Mouse (Mus musculus): Measurements from ENCODE around the gene Olfr317.
"Not testable (repeated sequence)": the region's sequence is repeated elsewhere in the genome, so short reads cannot be mapped to it uniquely, and the experiment has no call there.

The Olfr317 gene

DNA sequence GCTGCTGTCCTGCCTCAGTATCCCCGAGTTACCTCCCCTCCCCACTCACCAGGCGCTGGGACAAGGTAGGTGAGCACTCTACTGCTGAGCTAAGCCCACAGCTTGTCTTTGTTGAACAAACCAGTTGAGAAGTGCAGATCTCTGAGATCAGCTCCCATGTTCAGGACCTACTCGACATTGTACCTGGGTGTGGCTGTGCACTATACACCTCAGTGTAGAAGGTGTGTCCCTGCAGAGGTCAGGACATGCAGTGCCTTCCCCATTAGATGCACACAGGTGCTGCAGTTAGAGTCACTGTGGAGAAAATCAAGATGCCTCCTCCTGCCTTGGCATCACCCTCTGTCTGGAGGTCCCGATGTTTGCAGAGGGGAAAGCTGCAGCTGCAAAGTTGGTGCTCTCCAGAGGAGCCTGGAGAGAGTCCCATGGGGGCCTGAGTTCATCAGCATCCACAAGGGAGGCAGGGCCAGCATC is at the start of gene Olfr317:
Gene Olfr317 (minus strand): TSS at position 421 of the 471 bp plus-strand sequence.
- DNase-seq: no peak

DNA sequence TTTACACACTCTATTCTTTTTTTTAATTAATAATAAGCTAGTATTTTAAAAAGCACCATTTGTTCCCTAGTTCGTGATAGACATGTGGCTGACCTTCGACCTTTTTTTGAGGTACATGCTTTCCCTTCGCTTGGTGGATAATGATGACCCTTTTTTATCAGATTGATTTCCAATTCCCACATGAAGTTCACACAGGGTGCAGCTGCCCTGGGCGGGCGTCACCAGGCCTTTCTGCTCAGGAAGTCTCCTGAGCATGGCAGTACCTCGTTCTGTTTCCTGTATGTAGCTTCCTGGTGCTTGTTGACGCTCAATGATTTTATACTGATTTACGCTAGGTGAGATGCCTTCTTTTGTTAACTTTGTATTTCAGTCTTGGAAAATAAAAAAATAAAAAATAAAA is 49.3 kb upstream of the Olfr317 start:
- no peak for DNase-seq

DNA sequence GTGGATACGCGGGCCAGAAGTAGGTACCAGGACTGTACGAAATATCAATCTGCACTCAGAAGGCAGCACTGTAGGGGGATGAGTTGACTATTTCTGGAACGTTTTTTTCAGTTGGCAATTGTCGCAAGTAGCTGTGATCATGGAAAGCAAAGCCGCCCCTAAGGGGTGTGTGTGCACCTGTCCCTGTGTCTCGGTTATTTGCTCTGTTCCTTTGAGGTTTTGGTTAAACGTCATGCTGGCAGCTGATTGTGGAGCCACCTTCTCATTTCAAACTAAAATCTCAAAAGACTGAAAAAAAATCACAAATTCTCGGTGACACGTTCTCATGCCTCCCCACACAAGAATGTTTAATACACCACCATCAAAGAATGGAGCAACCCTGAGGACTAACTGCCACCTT is 48.6 kb upstream of the Olfr317 start:
- no peak for DNase-seq

DNA sequence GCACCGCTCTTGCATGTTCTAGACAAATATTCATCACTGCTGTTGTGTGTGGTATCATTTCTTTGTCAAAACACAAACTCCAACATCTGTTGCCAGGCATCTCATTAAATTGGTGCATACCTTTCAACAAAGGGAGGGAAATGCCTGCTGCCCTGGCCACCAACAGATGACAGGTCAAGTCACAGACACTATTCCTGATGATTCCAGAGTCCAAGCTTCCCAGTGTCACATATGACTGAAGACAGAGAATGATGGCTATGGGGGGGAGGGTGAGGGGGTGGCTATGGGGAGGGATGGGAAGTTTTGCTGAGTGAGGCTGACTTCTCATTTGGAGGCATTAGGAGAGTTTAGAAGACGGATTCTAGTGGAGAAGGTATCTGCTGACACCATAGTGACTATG is 45.2 kb upstream of the Olfr317 start:
- no peak for DNase-seq

DNA sequence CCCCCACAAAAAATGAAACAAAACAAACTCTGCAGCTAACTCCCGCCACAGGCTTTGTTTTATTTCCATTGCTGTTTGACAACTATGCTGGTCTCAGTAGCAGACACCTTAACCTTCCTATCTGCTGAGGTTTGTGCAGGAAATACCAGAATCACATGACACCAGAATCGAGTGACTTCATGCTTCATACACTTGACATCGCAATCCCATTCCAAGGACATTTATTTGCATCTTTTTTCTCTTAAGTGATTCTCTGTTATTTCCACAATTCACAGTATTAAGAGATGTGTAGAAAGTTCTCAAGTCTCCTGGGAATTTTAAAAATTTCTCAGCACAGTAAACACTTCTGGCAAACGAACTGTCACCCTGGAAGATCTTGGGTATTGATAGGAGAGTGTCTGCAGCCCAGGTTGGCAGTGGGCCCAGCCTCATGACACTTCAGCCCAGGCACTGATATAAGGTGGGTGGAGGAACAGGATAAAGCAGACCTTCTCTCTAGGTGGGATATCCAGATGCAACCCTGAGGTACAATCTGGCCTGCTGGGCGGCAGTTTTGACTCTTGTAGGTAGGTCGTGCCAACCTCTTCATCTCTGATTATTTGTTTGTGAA is 43.6 kb upstream of the Olfr317 start, which contains the start of gene Olfr314:
Gene Olfr314 (plus strand): TSS at position 473 of the 610 bp plus-strand sequence.
- no peak for DNase-seq

DNA sequence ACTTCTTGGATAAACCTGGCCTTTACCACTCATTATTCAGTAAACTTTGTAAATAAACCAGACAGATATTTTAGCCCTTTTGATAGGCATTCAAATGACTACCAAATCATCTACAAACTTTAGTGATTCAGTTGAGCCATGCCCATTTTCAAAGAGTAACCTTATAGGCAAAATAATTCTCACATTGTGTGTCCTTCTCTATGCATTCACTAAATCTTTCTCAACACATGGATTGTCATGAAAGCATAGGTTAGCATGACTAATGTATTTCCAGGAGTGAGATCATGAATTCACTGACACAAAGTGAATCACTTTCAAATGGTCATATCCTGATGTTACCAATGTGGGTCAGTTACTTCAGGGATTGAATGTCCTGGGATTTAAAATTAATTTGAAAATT is 33.9 kb upstream of the Olfr317 start, which contains the start of gene Olfr315:
Gene Olfr315 (plus strand): TSS at position 301 of the 400 bp plus-strand sequence.
- no peak for DNase-seq

DNA sequence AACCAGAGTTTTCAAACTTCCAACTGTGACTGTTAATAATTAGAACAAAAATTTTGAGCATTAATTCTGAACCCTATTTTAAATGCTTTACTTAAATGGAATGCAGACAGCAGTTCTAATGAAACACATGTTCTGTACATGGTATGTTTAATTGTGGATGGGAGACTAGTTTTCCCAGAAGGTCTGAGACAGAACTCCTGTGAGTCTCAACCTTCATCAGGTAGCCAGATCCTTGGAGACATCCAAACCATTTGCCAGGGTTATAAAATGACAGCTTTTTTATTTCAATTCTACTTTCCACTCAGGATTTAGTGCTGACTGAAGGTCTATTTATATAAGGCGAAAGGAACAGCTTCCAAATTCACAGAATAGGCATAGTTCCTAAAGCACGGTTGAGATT is 13.4 kb upstream of the Olfr317 start, which contains the start of gene Olfr316:
Gene Olfr316 (plus strand): TSS at position 301 of the 400 bp plus-strand sequence.
- DNase-seq: no peak

DNA sequence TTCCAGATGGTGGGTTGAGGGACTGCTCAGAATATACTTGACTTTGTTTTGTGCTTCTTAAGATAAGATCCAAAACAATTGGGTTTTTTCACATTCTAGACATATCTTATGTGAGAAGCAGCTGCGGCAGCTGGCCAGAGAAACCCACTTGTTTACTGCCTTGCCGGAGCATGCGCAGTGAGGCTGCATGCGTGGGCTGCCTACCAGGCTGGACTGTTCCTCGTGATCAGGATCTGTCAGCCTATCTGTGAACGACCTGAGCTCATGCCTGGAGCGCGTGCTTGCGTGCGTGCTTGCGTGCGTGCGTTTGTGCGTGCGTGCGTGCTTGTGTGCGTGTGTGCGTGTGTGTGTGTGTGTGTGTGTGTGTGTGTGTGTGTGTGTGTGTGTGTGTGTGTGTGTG is 12.1 kb upstream of the Olfr317 start:
- DNase-seq: peak; percentile 47

DNA sequence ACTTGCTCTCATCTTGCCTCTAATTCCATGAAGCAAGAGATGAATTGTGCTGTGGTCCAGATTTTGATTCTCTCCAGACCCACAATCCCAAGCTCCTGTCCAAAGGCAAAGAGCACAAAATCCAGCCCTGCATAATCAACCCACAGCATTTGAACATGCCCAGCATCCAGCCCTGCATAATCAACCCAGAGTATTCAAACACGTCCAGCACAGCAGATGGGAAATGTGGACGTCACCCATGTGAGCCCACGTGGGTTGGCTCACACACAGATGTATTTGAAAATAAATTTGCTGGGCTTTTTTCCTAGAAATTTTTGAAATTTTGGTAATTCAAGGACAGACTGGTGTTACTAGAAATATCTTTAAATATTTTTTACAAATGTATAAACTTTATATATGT is 5.6 kb downstream of the Olfr317 start:
- peak; percentile 46 for DNase-seq

DNA sequence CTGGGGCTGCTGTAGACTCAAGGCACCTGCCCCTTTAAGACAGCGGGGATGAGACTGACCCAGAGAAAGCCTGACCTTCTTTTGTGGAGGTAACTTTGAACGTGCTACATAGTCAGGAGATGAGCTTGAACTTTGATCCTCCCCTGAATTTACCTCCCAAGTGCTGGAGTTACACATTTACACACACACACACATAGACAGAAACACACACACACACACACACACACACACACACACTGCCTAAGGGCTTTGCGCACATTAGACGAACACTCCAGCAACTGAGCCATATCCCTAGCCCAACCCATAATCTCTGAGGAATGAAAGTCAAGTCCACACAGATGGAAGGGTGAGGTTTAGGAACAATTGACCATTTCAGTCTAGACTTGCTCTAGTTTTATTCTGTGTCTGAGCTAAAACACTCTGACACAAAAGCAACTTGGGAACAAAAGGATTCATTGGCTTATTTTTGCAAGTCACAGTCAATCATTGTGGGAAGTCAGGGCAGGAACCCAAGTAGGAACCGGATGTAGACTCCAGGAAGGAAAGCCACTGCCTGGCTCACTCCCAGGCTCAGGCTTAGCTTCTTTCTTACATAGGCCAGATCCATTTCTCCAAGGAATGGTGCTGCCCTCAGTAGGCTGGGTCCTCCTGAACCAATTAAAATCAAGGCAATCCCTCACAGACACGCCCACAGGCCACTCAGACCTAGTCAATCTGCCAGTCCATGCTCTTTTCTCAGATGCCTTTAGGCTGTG is 10.9 kb downstream of the Olfr317 start:
- not testable (repeated sequence) for DNase-seq

DNA sequence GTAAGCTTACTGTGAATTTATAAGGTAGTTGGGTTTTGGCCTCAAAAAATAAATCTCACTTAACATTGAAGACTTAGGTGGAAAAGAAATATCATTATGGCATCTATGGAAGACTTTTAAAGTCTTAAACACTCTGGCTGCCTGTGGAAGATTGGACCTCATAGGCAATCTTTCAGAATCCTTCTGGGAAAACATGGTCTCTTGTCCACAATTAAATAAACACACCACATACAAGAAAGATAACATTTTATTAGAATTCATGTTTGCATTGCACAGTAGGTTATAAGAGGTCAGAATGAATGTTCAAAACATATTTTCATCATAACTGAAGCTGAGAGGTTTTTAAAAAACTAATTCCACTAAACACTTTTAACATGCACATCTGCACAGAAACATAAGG is 15.1 kb downstream of the Olfr317 start, which contains the start of gene Olfr318:
Gene Olfr318 (minus strand): TSS at position 101 of the 400 bp plus-strand sequence.
- no peak for DNase-seq

DNA sequence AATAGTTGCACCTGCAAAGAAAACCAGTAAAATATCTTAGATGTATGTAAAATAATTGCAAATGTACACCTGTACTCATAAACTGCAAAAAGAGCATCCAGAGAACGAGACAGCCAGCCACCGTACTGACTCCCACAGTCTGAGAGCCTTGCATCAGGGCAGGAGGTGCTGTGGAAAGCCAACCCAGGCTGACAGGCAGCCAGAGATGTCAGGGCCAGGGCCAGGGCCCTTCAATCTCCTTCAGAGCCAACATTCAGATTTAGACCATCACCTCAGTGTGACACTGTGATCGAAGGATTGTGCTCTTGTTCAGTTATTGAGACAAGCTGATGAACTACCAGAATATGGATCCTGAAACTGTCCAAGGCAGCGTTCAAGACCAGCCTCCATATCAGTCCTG is 19.3 kb downstream of the Olfr317 start:
- no peak for DNase-seq

DNA sequence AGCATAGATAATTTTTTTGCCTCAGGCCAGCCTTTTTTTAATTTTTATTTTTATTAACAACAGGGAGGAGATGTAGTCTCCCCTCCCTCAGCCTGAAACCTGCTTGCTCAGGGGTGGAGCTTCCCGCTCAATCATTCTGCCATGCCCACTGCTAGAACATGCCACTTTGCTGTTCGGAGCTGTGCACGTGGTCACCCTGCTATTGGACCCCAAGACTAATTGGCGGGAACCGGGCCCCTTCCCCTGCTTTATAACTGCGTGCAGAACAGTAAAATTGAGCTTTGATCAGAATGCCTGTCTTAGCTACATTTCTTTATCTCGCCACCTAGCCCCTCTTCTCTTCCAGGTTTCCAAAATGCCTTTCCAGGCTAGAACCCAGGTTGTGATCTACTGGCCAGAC is 21.3 kb downstream of the Olfr317 start:
- DNase-seq: not testable (repeated sequence)

DNA sequence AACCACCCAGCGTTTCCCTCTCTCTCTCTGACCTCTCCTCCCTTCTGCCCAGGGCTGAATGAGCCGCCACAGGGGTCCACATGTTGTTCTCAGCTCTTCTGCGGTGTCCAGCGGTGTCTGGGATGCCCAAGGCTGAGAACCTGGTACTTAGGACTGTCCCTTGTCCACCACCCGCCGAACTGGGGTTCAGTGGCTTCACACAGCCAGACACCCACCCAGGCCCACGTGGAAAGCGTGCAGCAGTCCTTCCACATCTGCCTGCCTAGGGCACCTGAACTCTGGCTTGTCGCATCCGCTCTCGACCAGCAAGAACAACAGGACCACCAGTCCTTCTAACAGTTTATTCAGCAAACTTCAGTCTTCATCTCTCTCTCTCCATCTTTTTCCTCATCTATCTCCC is 29.9 kb downstream of the Olfr317 start:
- no peak for DNase-seq

DNA sequence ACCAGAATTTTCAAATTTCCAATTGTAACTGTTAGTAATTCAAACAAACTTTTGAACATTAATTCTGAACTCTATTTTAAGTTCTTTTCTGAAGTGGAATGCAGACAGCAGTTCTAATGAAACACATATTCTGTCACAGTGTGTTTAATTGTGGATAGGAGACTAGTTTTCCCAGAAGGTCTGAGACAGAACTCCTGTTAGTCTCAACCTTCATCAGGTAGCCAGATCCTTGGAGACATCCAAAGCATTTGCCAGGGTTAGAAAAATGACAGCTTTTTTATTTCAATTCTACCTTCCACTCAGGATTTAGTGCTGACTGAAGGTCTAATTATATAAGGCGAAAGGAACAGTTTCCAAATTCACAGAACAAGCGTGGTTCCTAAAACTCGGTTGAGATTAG is 40.1 kb downstream of the Olfr317 start, which contains the start of gene Olfr319:
Gene Olfr319 (plus strand): TSS at position 301 of the 400 bp plus-strand sequence.
- DNase-seq: no peak

Measured in right cerebral cortex, postnatal 25 days (tissue).